Mouse (Mus musculus) retina, embryonic 14.5 days (tissue): Measurements from ENCODE around the gene 4931414P19Rik.
"Not testable (repeated sequence)": the region's sequence is repeated elsewhere in the genome, so short reads cannot be mapped to it uniquely, and the experiment has no call there.

ENCODE experiments used
- DNase-seq: peaks from one replicate; pipeline ENCODE4 v3.0.0-alpha.2; 2015; ENCODE audit warnings: low spot score

The 4931414P19Rik gene

GRCm38 (mm10) chr14:54628103-54628502 is 22.3 kb upstream of the 4931414P19Rik start:
- no peak for DNase-seq

DNA sequence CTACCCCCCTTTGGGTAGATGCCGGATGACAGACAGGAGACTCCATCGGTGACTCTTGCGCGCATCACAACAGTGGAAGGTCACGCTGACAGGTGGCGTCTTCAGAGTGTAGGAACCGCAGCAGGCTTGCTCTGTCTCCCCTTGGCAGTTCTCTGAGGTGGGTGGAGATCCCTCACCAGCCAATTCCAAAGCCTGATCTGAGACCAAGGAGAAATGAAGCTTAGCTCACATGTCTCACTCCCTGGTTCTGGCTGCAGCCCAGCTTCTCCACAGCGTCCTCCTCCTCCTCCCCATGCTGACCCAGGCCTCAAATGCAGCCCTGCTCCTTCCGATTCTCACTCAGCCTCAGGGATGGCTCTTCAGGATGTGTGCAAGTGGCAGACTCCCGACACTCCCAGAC is 19.2 kb upstream of the 4931414P19Rik start:
- DNase-seq: no peak

GRCm38 (mm10) chr14:54623334-54623733 is 17.5 kb upstream of the 4931414P19Rik start:
- DNase-seq: no peak

DNA sequence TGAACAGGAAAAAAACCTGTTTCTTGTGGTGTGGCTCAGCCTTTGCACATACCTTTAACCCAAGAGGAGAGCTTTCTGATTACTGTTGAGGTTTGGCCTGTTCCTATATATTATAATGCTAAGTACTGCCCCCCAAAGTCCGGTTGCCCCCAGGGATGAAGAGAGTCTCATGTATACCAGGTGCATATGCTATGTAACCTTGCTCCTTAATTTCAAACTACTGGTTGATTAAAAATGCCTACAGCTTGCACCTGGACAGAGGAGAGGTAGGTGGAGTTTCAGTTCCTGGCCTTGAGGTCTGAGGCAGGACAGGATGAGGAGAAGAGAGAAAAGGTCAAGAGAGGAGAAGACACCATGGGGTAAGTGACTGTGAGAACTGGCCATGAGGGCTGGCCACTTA is 15.3 kb upstream of the 4931414P19Rik start, which contains the start of gene Psmb11:
Gene Psmb11, plus strand, starts transcription at position 301 of the 400 bp plus-strand sequence.
- DNase-seq: no peak

GRCm38 (mm10) chr14:54617897-54618365 is 12.1 kb upstream of the 4931414P19Rik start, which contains the start of gene Psmb5:
TSS of gene Psmb5 (minus strand) at chr14:54618022.
- peak; percentile 93 for DNase-seq

DNA sequence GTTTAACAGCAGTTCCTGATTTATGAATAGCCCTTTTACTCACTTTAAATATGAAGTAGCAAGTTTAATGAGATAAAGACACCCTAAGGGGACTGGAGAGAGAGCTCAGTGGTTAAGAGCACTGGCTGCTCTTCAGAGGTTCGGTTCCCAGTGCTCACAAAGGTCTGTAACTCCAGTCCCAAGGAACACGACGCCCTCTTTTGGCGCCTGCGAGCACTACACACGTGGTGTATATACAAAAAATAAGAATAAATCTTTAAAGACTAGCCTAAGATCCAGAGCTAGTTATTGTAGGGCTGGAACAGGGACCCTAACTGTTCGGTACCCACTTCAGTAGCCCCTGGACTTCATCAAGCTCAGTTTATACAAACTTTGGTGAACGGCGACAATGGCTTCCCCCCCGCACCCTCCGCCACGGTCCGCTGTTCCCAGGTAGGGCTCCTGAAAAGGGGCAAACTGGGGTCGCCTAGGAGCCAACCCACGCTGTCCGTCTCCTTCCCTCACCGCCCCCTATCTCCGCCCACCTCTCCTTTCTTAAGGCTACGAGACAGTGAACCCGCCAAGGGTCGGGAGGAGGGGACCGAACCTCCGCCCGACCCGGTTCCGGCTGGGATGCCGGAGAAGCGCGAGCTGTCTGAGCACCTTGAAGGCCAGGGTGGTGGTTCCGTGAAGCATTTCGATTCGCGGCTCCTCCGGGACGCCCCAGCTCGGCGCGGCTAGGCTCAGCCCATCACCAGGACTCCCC is 11.5 kb upstream of the 4931414P19Rik start:
- DNase-seq: peak; percentile 46

GRCm38 (mm10) chr14:54616226-54616825 is 10.5 kb upstream of the 4931414P19Rik start:
- no peak for DNase-seq

- not testable (repeated sequence) for DNase-seq
These were observed 8.3 kb upstream of the 4931414P19Rik start for GRCm38 (mm10) chr14:54614130-54614529.

- DNase-seq: no peak
These were observed 4.9 kb upstream of the 4931414P19Rik start for GRCm38 (mm10) chr14:54610648-54611047.

GRCm38 (mm10) chr14:54609962-54610361 is 4.2 kb upstream of the 4931414P19Rik start:
- DNase-seq: peak; percentile 62

GRCm38 (mm10) chr14:54609245-54609644 is 3.5 kb upstream of the 4931414P19Rik start:
- no peak for DNase-seq

- peak; percentile 53 for DNase-seq
These were observed 1.4 kb upstream of the 4931414P19Rik start for GRCm38 (mm10) chr14:54607226-54607625.

- DNase-seq: no peak
These were observed 2.1 kb downstream of the 4931414P19Rik start for GRCm38 (mm10) chr14:54603686-54604085.

DNA sequence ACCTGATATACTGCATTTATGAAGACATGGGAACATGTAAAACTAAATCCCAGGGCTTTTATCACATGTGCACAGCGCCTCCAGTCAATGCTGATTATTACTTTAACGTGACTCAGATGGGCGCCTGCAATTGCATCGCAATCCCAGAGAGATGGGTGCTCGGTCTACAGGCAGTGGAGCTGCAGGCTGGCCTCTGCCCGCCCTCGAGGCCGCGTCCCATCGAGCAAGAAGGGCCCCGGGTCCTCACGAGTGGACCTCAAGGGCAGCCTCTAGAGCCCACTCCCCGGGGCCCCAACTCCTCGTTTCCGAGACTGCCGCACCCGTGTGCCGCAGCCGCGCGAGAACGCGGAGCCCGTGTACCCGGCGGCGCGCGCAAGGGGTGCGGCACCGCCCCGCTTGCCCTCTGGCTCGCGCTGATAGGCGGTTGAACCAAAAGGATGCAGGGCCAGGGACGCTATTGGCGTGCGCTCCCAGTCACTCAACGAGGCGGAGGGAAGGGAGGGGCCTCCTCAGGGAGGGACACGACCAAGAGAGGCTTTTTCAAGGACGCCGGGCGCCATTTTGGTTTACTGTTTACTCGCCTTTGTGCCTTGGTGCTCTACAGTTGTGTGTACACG is 2.6 kb downstream of the 4931414P19Rik start:
- DNase-seq: peak; percentile 97

DNA sequence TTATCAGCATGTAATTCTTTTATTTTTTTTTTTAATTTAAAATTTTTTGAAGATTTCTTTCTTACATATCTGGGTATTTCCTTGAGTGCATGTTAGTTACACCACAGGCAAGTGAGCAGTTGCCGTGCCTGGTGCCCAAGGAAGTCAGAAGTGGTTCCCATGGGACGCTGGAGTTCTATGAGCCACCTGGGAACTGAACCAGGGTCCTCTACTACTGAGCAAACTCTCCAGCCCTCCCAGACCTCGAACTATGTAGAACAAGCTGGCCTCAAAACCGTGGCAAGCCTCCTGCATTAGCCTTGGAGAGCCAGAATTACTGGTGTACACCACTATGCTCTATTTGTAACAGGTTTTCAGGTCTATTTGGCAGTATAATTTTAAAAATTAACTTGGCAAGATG is 3.2 kb downstream of the 4931414P19Rik start:
- peak; percentile 21 for DNase-seq

GRCm38 (mm10) chr14:54601601-54602000 is 4.2 kb downstream of the 4931414P19Rik start:
- no peak for DNase-seq

DNA sequence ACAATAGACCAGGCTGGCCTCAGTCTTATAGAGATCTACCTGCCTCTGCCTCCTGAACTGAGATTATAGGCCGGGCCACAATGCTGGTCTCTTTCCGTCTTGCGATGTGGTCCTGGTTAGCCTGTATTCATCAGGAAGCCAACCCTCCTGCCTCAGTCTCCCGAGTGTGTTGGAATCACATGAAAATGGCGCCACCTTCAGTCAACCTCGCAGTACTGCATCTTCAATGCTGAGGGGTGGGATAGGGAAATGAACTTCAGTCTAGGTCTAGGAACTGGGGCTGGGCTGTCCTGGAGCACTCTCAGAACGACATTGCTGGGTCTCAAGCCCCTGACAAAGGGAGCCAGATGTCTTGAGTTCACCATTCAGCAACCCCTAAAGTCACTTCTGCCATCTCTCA is 8.7 kb downstream of the 4931414P19Rik start:
- no peak for DNase-seq

- DNase-seq: no peak
These were observed 11.0 kb downstream of the 4931414P19Rik start for GRCm38 (mm10) chr14:54594631-54595414.

DNA sequence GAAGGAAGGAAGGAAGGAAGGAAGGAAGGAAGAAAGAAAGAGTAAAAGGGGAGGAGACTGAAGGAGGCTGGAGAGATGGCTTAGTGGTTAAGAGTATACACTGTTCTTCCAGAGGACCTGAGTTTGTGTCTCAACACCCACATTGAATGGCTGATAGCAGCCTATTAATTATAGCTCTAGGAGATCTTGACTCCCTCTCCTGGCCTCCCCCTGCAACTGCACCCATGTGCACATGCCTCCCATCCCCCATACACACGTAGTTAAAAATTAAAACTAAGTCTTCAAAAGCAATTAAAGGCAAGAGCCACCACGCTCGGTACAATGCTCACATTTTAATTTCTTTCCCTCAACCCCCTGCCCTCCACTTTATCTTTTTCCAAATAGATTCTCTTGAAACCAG is 11.7 kb downstream of the 4931414P19Rik start:
- DNase-seq: peak; percentile 46

GRCm38 (mm10) chr14:54592319-54592934 is 13.4 kb downstream of the 4931414P19Rik start:
- DNase-seq: no peak

GRCm38 (mm10) chr14:54591056-54591455 is 14.7 kb downstream of the 4931414P19Rik start:
- DNase-seq: no peak
